Mouse (Mus musculus) splenic B cell, adult 2 months (primary cell): Measurements from ENCODE around the gene Creld1.
A peak's percentile ranks its signal among the peaks of the same experiment; 100 is the strongest.

Experiments
- DNase-seq: peaks from one replicate; pipeline ENCODE4 v3.0.0-alpha.2; 2011; ENCODE audit warnings: low read depth, low spot score
- H3K27me3 ChIP-seq: 2 replicates; pipeline ENCODE4 v1.6.1; 2012; ENCODE audit warnings: mild to moderate bottlenecking, low read length, moderate library complexity, mixed read lengths; ENCODE audit not compliant: control insufficient read depth, poor library complexity, insufficient read depth, severe bottlenecking
- H3K36me3 ChIP-seq: 2 replicates; pipeline ENCODE4 v1.6.1; 2012; ENCODE audit warnings: mild to moderate bottlenecking, low read length, moderate library complexity, mixed read lengths; ENCODE audit not compliant: control insufficient read depth, poor library complexity, insufficient read depth, severe bottlenecking

The Creld1 gene

DNA sequence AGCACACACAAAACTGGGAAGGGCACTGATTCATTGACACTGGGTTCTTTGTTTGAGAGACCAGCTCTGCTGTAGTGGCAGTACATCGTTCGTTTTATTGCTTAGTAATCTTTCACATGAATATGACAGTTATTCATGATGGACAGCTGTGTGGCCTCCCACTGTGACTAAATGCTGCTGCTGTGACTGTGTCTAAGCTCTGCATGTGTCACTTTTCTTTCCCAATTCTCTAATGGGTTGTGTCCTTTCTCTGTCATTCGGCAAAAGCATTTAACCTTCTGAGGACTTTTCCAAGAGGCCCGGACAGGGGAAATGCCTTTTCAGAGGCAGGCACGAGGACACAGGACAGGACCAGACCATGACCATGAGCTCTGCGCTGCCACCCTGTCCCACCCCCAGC is 30.8 kb downstream of the Creld1 start:
- Histone ChIP-seq H3K27me3 (no peaks in the 10 kb centered on the region), H3K36me3 (peaks cover 1% of the 10 kb centered on the region)
- no peak for DNase-seq

DNA sequence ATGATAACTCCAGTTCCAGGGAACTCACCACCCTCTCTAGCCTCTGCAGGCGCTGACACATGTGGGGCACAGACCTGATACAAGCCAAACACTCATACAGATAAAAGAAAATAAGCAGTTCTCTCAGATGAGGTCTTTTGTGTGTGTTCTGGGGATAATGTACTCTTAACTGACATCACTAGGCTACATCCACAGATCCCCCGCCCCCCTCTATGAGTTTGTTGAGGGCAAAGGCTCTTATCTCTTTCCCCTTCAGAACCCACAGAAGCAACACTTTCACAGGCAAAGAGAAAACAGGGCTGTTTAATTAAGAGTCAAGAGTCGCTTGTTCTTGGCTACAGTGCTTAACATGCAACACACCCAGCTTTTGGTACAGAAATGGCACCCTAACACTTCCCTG is 31.5 kb downstream of the Creld1 start:
- peaks cover 5% of the 10 kb centered on the region for H3K36me3 ChIP-seq
- H3K27me3 ChIP-seq: no peaks in the 10 kb centered on the region
- DNase-seq: no peak

- peaks cover 9% of the 10 kb centered on the region for H3K36me3 ChIP-seq
- H3K27me3 ChIP-seq: no peaks in the 10 kb centered on the region
- DNase-seq: peak; percentile 46
Observed at GRCm38 (mm10) chr6:113517434-113518080, 34.5 kb downstream of the Creld1 start.

DNA sequence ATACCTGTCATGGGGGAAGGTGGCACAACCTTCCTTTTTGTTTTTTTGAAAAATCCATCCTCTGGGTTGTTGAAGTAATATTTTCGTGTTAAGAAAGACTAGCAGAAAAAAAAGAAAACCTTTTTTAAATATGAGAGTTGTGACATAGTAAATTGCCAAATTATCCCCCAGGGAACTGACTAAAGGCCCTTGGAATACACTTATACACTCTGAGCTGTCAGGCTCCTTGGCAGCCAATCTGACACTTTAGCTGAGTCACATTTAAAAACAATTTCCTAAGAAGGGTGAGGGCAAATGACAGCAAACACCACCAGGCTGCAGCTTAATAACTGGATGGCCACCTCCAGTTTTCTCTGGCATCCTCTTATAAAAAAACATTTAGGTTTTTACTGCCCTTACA is 39.2 kb downstream of the Creld1 start:
- Histone ChIP-seq H3K36me3 (peaks cover 8% of the 10 kb centered on the region), H3K27me3 (no peaks in the 10 kb centered on the region)
- DNase-seq: no peak

DNA sequence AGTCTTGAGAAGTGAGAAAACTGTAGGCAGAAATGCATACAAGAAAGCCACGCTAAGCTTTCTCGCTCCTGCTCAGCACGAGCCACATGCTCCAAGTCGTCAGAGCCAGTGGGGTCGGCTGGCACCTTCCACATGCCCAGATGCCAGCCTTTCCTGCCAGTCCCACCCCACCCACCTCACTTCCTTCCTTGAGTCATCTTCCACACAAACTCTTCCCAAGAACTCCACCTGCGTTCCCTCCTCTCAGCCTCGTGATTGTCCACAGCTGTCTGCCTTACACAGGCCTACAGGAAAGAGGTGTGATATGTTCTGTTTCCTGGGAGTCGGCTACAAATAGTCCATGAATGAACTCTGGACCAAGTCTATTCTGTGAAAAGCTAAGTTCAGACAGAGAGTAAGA is 40.3 kb downstream of the Creld1 start:
- no peak for DNase-seq

GRCm38 (mm10) chr6:113530932-113531839 is 48.1 kb downstream of the Creld1 start, which contains the start of the genes Emc3 and Fancd2:
TSS of gene Emc3 (minus strand) at chr6:113531652.
TSS of gene Fancd2 (plus strand) at chr6:113531682.
- Histone ChIP-seq H3K27me3 (no peaks in the 10 kb centered on the region), H3K36me3 (no peaks in the 10 kb centered on the region)
- peak; percentile 89 for DNase-seq

More for the DNA sequence above, 40.3 kb downstream of the Creld1 start:
- peaks cover 8% of the 10 kb centered on the region for H3K36me3 ChIP-seq
- no peaks in the 10 kb centered on the region for H3K27me3 ChIP-seq

GRCm38 (mm10) chr6:113531840-113532404 is 48.8 kb downstream of the Creld1 start:
- Histone ChIP-seq H3K36me3 (no peaks in the 10 kb centered on the region), H3K27me3 (no peaks in the 10 kb centered on the region)
- no peak for DNase-seq

DNA sequence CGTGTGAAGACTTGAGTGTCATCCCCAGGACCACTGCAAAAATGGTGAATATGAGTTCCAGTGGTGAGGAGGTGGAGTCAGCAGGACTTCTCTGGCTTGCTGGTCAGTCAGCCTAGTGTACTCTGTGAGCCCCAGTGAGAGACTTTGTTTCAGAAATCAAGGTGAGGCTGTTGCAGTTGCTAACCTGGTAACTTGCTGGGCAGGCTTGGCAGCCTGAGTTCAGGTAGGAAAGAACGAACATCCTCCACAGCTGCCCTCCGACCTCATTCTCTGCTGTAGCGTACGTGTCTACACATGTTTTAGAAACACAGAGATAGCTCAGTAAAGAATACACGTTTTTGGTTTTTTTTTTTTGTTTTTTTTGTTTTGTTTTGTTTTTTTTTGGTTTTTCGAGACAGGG is 51.8 kb downstream of the Creld1 start:
- no peak for DNase-seq
- no peaks in the 10 kb centered on the region for H3K27me3 ChIP-seq

DNA sequence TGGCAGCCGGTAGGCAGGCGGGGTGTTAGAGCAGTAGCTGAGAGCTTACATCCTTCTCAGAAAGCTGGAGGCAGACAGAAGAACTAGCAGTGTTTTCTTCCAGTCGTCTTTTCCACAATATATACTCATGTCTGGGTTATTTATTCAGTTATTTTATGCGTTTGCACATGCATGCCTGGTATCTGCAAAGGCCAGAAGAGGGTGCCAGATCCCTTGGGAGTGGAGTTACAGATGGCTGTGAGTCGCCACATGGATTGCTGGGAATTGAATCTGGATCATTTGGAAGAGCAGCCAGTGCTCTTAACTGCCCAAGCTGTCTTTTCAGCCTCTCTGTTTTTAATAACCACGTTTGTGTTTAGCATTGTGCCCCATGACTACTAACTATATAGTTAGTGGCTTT is 58.5 kb downstream of the Creld1 start:
- Histone ChIP-seq H3K27me3 (no peaks in the 10 kb centered on the region), H3K36me3 (no peaks in the 10 kb centered on the region)
- DNase-seq: no peak

More for the DNA sequence above, 51.8 kb downstream of the Creld1 start:
- no peaks in the 10 kb centered on the region for H3K36me3 ChIP-seq
